Mouse (Mus musculus): ENCODE results near the gene Rfx7.

- TF ChIP-seq POLR2A (IDR thresholded peaks at IDR 0.05; ENCODE audit: borderline replicate concordance, control insufficient read depth, low read depth, low read length) (no peak), CTCF (IDR thresholded peaks at IDR 0.05; ENCODE audit: control insufficient read depth, insufficient read depth, low read length) (no peak)
Observed at GRCm38 (mm10) chr9:72512229-72512981, 19.6 kb upstream of the Rfx7 start.
